Mouse (Mus musculus): ENCODE results near the gene Gm10203.
"Not testable (repeated sequence)": the region's sequence is repeated elsewhere in the genome, so short reads cannot be mapped to it uniquely, and the experiment has no call there.

Gm10203 gene

GRCm38 (mm10) chr6:149129870-149130269, at the start of gene Gm10203:
Gm10203 (plus strand) TSS chr6:149130170.
- not testable (repeated sequence) for DNase-seq

GRCm38 (mm10) chr6:149092406-149092805, 37.6 kb upstream of the Gm10203 start:
- no peak for DNase-seq

- DNase-seq = no peak
These were observed 36.5 kb upstream of the Gm10203 start for GRCm38 (mm10) chr6:149093465-149093864.

- DNase-seq = no peak
These were observed 35.4 kb upstream of the Gm10203 start for GRCm38 (mm10) chr6:149094555-149094954.

GRCm38 (mm10) chr6:149095389-149095788, 34.6 kb upstream of the Gm10203 start:
- no peak for DNase-seq

GRCm38 (mm10) chr6:149096233-149096632, 33.7 kb upstream of the Gm10203 start:
- no peak for DNase-seq

GRCm38 (mm10) chr6:149097276-149097675, 32.7 kb upstream of the Gm10203 start:
- no peak for DNase-seq

GRCm38 (mm10) chr6:149098993-149099392, 31.0 kb upstream of the Gm10203 start:
- DNase-seq = no peak

- DNase-seq = peak; percentile 4 to 11
These were observed 29.5 kb upstream of the Gm10203 start for GRCm38 (mm10) chr6:149100174-149101075.

GRCm38 (mm10) chr6:149101076-149101942, 28.7 kb upstream of the Gm10203 start, which contains the start of gene Dennd5b:
Dennd5b (minus strand) TSS chr6:149101680.
- peak; percentile 40 to 50 for DNase-seq

- DNase-seq = no peak
These were observed 28.1 kb upstream of the Gm10203 start for GRCm38 (mm10) chr6:149101943-149102243.

- DNase-seq = no peak
These were observed 26.5 kb upstream of the Gm10203 start for GRCm38 (mm10) chr6:149103451-149103850.

GRCm38 (mm10) chr6:149107615-149108014, 22.4 kb upstream of the Gm10203 start:
- no peak for DNase-seq

GRCm38 (mm10) chr6:149108909-149109308, 21.1 kb upstream of the Gm10203 start:
- DNase-seq = no peak

- no peak for DNase-seq
These were observed 13.0 kb upstream of the Gm10203 start for GRCm38 (mm10) chr6:149116992-149117391.

- DNase-seq = no peak
These were observed 11.0 kb upstream of the Gm10203 start for GRCm38 (mm10) chr6:149118935-149119334.

GRCm38 (mm10) chr6:149119853-149120252, 10.1 kb upstream of the Gm10203 start:
- DNase-seq = no peak

- DNase-seq = no peak
These were observed 6.9 kb upstream of the Gm10203 start for GRCm38 (mm10) chr6:149123042-149123441.

GRCm38 (mm10) chr6:149126675-149127074, 3.3 kb upstream of the Gm10203 start:
- DNase-seq = peak; percentile 37 to 43

GRCm38 (mm10) chr6:149131111-149131510, 1.1 kb downstream of the Gm10203 start:
- no peak for DNase-seq

- peak in 1 of 2 experiments; percentile 15 for DNase-seq
These were observed 2.5 kb downstream of the Gm10203 start for GRCm38 (mm10) chr6:149132311-149133077.

- no peak for DNase-seq
These were observed 4.6 kb downstream of the Gm10203 start for GRCm38 (mm10) chr6:149134391-149135150.
